Mouse (Mus musculus) spleen, postnatal 0 days (tissue): ENCODE results near the gene Rpe65. TPM values are rescaled to one million over a fixed set of nuclear protein-coding genes. Genes with fewer than 3 reads are reported as not detected.

ENCODE experiments used
- polyA plus RNA-seq: library from polyadenylated mRNA; unstranded; fragments of >200 nt; fragmentation: Nextera tagmentation; extraction: Ambion mirVana; gene quantifications from 2 replicates; pipeline ENCODE4 v1.2.1, GENCODE M21; 2015

Gene Rpe65
- not detected in 2 replicates for polyA plus RNA-seq

DNA sequence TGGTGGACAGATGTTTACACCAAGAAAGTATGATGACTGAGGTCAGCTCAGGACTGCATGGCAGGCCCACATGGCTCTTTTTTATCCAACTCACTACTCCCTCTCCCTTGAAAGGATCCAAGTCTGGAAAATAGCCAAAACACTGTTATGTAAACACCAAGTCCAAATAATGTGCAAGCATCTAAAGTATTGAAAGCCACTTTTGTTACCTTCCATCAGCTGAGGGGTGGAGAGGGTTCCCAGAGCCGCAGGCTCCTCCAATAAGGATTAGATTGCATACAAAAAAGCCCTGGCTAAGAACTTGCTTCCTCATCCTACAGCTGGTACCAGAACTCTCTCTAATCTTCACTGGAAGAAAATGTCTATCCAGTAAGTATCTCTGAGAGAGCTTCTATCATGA lies at the start of gene Rpe65:
TSS of gene Rpe65 (plus strand) at position 301 of the 400 bp plus-strand sequence.

Other genes starting within 250 kb of the Rpe65 start
- gene Depdc1a, start 103.7 kb upstream of the Rpe65 start, polyA plus RNA-seq = 22.8 and 24.1 TPM in 2 replicates
- 23.0 and 27.7 TPM in 2 replicates for gene Wls, start 240.5 kb downstream of the Rpe65 start, polyA plus RNA-seq